Mouse (Mus musculus) bone marrow, adult 2 months (tissue): ENCODE results near the gene Ryr2. TPM values are rescaled to one million over a fixed set of nuclear protein-coding genes. Genes with fewer than 3 reads are reported as not detected.

ENCODE experiments used
- H3K27ac ChIP-seq: fragments of 200-500 bp; 2 replicates; pipeline ENCODE4 v1.5.1; 2012; ENCODE audit warnings: low read depth, mild to moderate bottlenecking, control low read depth, inconsistent platforms, low read length; ENCODE audit not compliant: control insufficient read depth, poor library complexity, insufficient read depth
- H3K4me1 ChIP-seq: fragments of 200-500 bp; 2 replicates; pipeline ENCODE4 v1.6.1; 2011; ENCODE audit warnings: low read length; ENCODE audit not compliant: control insufficient read depth, insufficient read depth
- H3K4me3 ChIP-seq: fragments of 200-500 bp; replicated peaks from 2 replicates; pipeline ENCODE3; 2011; ENCODE audit warnings: mild to moderate bottlenecking, low read depth, low read length, control low read depth; ENCODE audit not compliant: control insufficient read depth
- CTCF ChIP-seq: fragments of 200-500 bp; IDR thresholded peaks from 2 replicates; pipeline ENCODE4 v1.5.1; 2011; ENCODE audit warnings: low read length, control low read depth; ENCODE audit not compliant: control insufficient read depth, insufficient read depth
- POLR2A ChIP-seq: fragments of 200-500 bp; IDR thresholded peaks from 2 replicates; pipeline ENCODE4 v1.6.1; 2011; ENCODE audit warnings: low read depth, mild to moderate bottlenecking, control low read depth, low read length, borderline replicate concordance; ENCODE audit not compliant: control insufficient read depth
- WGBS: fragments of 180-500 bp; shearing (Covaris S2); methylation state at CpG from one replicate; pipeline ENCODE4 v1.1.7; 2018; 5-methylcytosine and 5-hydroxymethylcytosine counted together
- polyA plus RNA-seq: library from polyadenylated mRNA; stranded (reverse); fragments of >200 nt; gene quantifications from 2 replicates; pipeline ENCODE4 v1.2.4, GENCODE M21; 2011; ENCODE audit warnings: low replicate concordance; ENCODE audit not compliant: missing spikeins, insufficient read depth, insufficient read length

Ryr2 gene
- polyA plus RNA-seq, 1 experiment = 1.6 TPM

GRCm38 (mm10) chr13:11905126-11905525 is 201.6 kb downstream of the Ryr2 start:
- 71% methylated on average over 2 of the region's 2 CpGs for WGBS
- no peak for TF ChIP-seq POLR2A
- TF ChIP-seq CTCF = no peak

DNA sequence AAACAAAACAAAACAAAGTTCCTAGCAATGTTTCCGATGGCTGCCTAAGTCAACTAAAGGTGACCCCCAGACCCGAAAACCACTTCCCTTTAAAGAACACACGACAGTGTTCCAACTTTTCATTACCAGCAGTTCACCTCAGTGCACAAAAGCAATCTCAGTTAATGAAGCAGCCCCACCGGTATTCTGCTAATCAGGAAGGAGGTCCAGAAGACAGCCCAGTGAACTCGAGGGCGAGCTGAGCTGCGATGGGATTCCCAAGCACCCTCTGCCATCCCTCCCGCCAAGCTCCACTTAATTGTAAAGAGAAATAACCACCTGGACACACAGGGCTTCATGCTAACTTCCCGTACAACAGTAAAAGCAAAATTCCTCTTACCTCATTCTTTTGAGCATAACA is 203.5 kb downstream of the Ryr2 start:
- TF ChIP-seq POLR2A (no peak), CTCF (no peak)
- Histone ChIP-seq H3K27ac (no peak overlapping the region), H3K4me3 (no peak overlapping the region), H3K4me1 (no peaks in the 10 kb centered on the region)
- 54% methylated on average over 9 of the region's 9 CpGs for WGBS

More at GRCm38 (mm10) chr13:11905126-11905525, 201.6 kb downstream of the Ryr2 start:
- no peaks in the 10 kb centered on the region for H3K4me1 ChIP-seq
- no peak overlapping the region for H3K4me3 ChIP-seq
- no peak overlapping the region for H3K27ac ChIP-seq

- no peak for TF ChIP-seq POLR2A
- TF ChIP-seq CTCF = no peak
- no peaks in the 10 kb centered on the region for H3K4me1 ChIP-seq
- 76% methylated on average over 6 of the region's 6 CpGs for WGBS
- H3K4me3 ChIP-seq = no peak overlapping the region
- no peak overlapping the region for H3K27ac ChIP-seq
These were observed 203.9 kb downstream of the Ryr2 start for GRCm38 (mm10) chr13:11902856-11903255.

DNA sequence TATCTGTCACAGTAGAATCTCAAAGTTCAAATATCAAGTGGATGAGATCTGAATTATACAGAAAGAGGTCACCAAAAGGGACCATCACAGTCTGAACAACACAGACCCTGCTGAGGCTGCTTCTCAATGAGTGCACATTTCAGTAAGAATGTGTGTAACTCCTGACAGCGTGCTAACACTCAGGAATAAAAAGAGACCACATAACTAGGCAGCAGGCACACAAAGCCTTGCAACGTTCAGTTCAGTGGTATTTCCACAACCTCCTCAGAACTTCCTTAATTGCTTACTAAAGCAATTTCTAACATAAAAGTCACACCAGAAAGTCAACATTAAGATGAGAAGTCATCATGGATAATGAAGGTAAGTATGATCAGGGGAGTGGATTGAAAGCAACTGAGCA is 206.1 kb downstream of the Ryr2 start:
- Histone ChIP-seq H3K4me1 (no peaks in the 10 kb centered on the region), H3K27ac (no peak overlapping the region), H3K4me3 (no peak overlapping the region)
- TF ChIP-seq CTCF (no peak), POLR2A (no peak)
- WGBS = 59% methylated on average over 2 of the region's 2 CpGs

DNA sequence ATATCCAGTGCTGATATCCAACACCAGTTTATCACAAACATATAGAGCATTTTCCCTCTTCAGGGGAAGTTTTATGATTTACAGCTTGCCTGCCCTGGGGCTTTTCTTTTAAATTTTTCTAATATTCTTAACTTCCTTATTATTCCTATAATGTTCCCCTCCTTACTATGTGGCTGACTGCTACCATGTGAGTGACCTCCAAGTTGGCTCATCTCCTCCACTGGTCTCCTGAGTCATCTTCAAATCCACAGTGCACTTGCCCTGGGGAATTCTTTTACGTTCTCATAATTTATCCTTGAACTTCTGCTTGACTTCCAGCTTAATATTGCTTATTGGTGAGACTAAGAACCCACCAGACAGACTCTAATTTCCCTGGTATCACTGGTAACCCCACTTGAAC is 211.1 kb downstream of the Ryr2 start:
- TF ChIP-seq CTCF (no peak), POLR2A (no peak)
- 56% methylated on average over 1 of the region's 1 CpGs for WGBS
- no peak overlapping the region for H3K4me3 ChIP-seq
- no peak overlapping the region for H3K27ac ChIP-seq
- no peaks in the 10 kb centered on the region for H3K4me1 ChIP-seq

DNA sequence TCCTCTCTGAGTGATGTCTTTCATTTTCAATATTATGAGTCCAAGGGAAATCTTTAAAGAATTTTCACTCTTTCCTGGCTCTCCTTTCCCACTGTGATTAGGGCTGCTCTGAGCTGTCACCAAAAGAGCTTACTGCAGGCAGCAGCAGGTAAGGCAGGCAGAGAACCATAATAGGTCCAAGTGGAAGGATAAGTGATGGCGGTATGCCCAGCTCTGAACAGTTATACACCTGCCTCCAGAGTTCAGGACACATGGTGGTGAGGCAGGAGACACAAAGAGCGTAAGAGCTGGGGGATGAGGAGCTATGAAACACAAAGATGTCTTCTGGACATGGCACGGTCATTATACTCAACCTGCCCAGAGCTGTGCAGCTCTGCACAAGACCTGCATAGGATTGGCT is 215.0 kb downstream of the Ryr2 start:
- TF ChIP-seq POLR2A (no peak), CTCF (no peak)
- Histone ChIP-seq H3K4me1 (no peaks in the 10 kb centered on the region), H3K4me3 (no peak overlapping the region), H3K27ac (no peak overlapping the region)
- WGBS = 75% methylated on average over 3 of the region's 3 CpGs

DNA sequence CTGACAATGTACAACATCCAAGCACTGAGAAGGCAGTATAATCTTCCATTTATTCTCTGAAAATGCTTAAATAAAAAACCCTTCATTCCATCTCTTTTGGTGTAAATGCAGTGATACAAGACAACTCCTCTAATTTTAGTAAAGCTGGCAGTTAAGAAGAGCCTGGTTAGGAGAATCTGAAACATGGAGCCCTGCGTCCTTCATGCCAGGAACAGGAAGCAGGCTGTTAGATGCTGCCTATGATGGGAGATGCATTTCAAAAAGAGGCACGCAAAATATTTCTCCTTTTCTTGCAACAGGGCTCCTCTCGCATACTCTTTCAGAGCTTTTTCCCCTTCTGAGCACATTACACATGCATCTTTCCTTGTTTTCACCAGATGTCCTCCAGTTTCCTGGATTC is 215.6 kb downstream of the Ryr2 start:
- Histone ChIP-seq H3K4me3 (no peak overlapping the region), H3K4me1 (no peaks in the 10 kb centered on the region), H3K27ac (no peak overlapping the region)
- WGBS = 49% methylated on average over 3 of the region's 3 CpGs
- no peak for TF ChIP-seq CTCF
- TF ChIP-seq POLR2A = no peak

DNA sequence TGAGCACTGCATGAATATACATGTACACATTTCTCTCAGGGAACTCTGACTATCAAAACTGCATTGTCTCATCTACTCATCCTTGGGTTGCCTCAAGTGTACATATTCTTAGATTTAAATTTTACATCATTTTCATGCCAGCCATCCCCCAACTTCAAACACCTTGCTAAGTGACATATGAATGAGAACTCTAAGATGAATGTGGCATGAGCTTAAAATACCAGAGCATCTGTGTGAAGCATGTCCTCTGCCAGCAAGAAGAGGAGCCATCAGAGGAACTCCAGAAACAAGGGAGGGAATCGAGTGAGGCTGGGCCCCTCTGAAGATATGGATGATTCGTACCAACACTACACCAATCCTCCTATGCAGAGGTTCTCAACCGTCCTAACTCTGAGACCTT is 222.6 kb downstream of the Ryr2 start:
- H3K4me3 ChIP-seq = no peak overlapping the region
- H3K4me1 ChIP-seq = no peaks in the 10 kb centered on the region
- TF ChIP-seq POLR2A (no peak), CTCF (no peak)
- 75% methylated on average over 3 of the region's 3 CpGs for WGBS
- no peak overlapping the region for H3K27ac ChIP-seq

GRCm38 (mm10) chr13:11882359-11882758 is 224.4 kb downstream of the Ryr2 start:
- Histone ChIP-seq H3K4me1 (no peaks in the 10 kb centered on the region), H3K27ac (no peak overlapping the region), H3K4me3 (no peak overlapping the region)
- TF ChIP-seq CTCF (no peak), POLR2A (no peak)
- 81% methylated on average over 4 of the region's 4 CpGs for WGBS
